16 mouse cellular contexts compared by ENCODE assay signal in genomic region chr8:83990170-83990569, GRCm38 (mm10). TPM values are rescaled to one million over a fixed set of nuclear protein-coding genes. Genes with fewer than 3 reads are reported as not detected.
"Had no signal": no experiment of that assay in that cellular context is flagged by ENCODE, and none has a peak within 500 bp of the region (broad histone marks: within the 10 kb centered on the region; RNA-seq: fewer than 3 reads in every experiment).

No protein-coding gene starts in this region.

- H3K27me3 ChIP-seq: neural tube, embryonic 15.5 days; stomach, embryonic 15.5 days had no signal

- DNase-seq: retina, postnatal 1 day; right cerebral cortex, adult 18-20 months; right cerebral cortex, postnatal 14 days; right cerebral cortex, postnatal 25 days; right cerebral cortex, postnatal 4 days; spleen, adult 18-20 months; thymus, adult 18-20 months; thymus, adult 2 months; thymus, postnatal 14 days; thymus, postnatal 25 days; thymus, postnatal 36 days; thymus, postnatal 4 days had no signal

- H3K4me2 ChIP-seq: neural tube, embryonic 15.5 days; stomach, embryonic 15.5 days had no signal

- H3K4me3 ChIP-seq: neural tube, embryonic 15.5 days; stomach, embryonic 15.5 days had no signal

- H3K9me3 ChIP-seq: neural tube, embryonic 15.5 days; stomach, embryonic 15.5 days had no signal

- H3K9ac ChIP-seq: neural tube, embryonic 15.5 days; stomach, embryonic 15.5 days had no signal

- H3K4me1 ChIP-seq: neural tube, embryonic 15.5 days; stomach, embryonic 15.5 days had no signal

- H3K27ac ChIP-seq: neural tube, embryonic 15.5 days; stomach, embryonic 15.5 days; stomach, postnatal 0 days had no signal

RNA-seq across cellular contexts. Expression of gene 2210011C24Rik, which starts 21.8 kb away (rescaled TPM):
- total RNA-seq: neutrophil, adult 5-6 weeks had no signal
